Mouse (Mus musculus) embryonic fibroblast, embryonic 13.5 days (primary cell): ENCODE data around the gene Tcp10a. TPM values are rescaled to one million over a fixed set of nuclear protein-coding genes. Genes with fewer than 3 reads are reported as not detected.
"Not testable (repeated sequence)": the region's sequence is repeated elsewhere in the genome, so short reads cannot be mapped to it uniquely, and the experiment has no call there.

ENCODE experiments used
- H3K27ac ChIP-seq: 2 replicates; pipeline ENCODE4 v1.5.1; 2012; ENCODE audit warnings: low read length, control low read depth, inconsistent platforms; ENCODE audit not compliant: insufficient read depth
- H3K4me1 ChIP-seq: 2 replicates; pipeline ENCODE4 v1.6.1; 2011; ENCODE audit warnings: low read length; ENCODE audit not compliant: control insufficient read depth, insufficient read depth
- H3K4me3 ChIP-seq: 2 replicates; pipeline ENCODE4 v1.5.1; 2011; ENCODE audit warnings: mild to moderate bottlenecking, control low read depth, low read length; ENCODE audit not compliant: insufficient read depth
- polyA plus RNA-seq: library from polyadenylated mRNA; stranded (reverse); fragments of >200 nt; gene quantifications from 2 replicates; pipeline ENCODE4 v1.2.4, GENCODE M21; 2011; ENCODE audit warnings: low read depth; ENCODE audit not compliant: missing spikeins, insufficient read length

The Tcp10a gene
- polyA plus RNA-seq, 1 experiment = not detected

- H3K27ac ChIP-seq, H3K4me1 ChIP-seq, H3K4me3 ChIP-seq: not testable (repeated sequence)
Measured at GRCm38 (mm10) chr17:7388341-7388957, 64.0 kb downstream of the Tcp10a start.

- H3K27ac ChIP-seq, H3K4me3 ChIP-seq, H3K4me1 ChIP-seq: not testable (repeated sequence)
Measured at GRCm38 (mm10) chr17:7388958-7389356, 64.5 kb downstream of the Tcp10a start.

- not testable (repeated sequence) for H3K27ac ChIP-seq, H3K4me1 ChIP-seq, H3K4me3 ChIP-seq
Measured at GRCm38 (mm10) chr17:7389898-7390297, 65.5 kb downstream of the Tcp10a start.

- not testable (repeated sequence) for H3K4me1 ChIP-seq, H3K4me3 ChIP-seq, H3K27ac ChIP-seq
Measured at GRCm38 (mm10) chr17:7395116-7395515, 70.7 kb downstream of the Tcp10a start.

Other genes starting within 250 kb of the Tcp10a start
- gene Rps6ka2, start 154.5 kb upstream of the Tcp10a start, polyA plus RNA-seq = 21.5 and 22.4 TPM in 2 replicates
- gene Ttll2, start 28.1 kb downstream of the Tcp10a start, polyA plus RNA-seq = not detected in 2 replicates
- gene Gm49630, start 47.3 kb downstream of the Tcp10a start, polyA plus RNA-seq = not detected in 2 replicates
- not detected in 2 replicates for gene Unc93a2, start 60.8 kb downstream of the Tcp10a start, polyA plus RNA-seq